Mouse (Mus musculus): ENCODE data around the gene Rbl2. TPM values are rescaled to one million over a fixed set of nuclear protein-coding genes. Genes with fewer than 3 reads are reported as not detected.

Gene Rbl2
- polyA plus RNA-seq, 1 experiment from 2014 or later, result 18.3 TPM

DNA sequence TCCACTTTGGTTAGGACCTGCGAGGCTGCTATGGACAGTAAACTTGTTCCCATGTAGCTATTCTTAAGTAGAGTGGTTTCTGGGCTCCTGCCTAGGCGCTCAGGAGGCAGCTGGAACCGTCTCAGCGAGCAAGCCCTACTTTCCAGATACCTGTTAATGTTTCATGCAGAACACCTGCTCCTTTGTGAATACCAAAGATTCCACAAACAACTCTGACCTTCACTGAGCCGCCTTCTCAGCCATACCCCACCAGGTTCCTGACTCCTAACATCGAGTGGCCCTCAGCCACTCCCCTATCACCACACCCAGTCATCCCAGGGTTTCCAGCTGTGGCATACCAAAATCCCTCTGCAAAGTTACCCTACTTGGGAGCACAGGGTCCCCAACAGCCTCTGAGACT is 100.3 kb downstream of the Rbl2 start:
- Histone ChIP-seq H3K9ac (ENCODE audit: low read length) (no peak overlapping the region), H3K36me3 (ENCODE audit: control insufficient read depth, insufficient read depth, low read length) (no peaks in the 10 kb centered on the region), H3K9me3 (replicated peaks; ENCODE audit: control insufficient read depth, low read length) (no peaks in the 10 kb centered on the region), H3K4me1 (ENCODE audit: control insufficient read depth, insufficient read depth, low read length) (no peaks in the 10 kb centered on the region), H3K27me3 (ENCODE audit: control insufficient read depth, insufficient read depth, low read length) (no peaks in the 10 kb centered on the region), H3K4me3 (replicated peaks; ENCODE audit: low read length) (no peak overlapping the region), H3K27ac (ENCODE audit: low read length) (no peak overlapping the region), H3K4me2 (ENCODE audit: low read depth, low read length) (no peak overlapping the region)
- 59% methylated on average over 6 of the region's 6 CpGs for WGBS
- no peak for ATAC-seq (ENCODE audit: insufficient read depth, low FRiP score)

DNA sequence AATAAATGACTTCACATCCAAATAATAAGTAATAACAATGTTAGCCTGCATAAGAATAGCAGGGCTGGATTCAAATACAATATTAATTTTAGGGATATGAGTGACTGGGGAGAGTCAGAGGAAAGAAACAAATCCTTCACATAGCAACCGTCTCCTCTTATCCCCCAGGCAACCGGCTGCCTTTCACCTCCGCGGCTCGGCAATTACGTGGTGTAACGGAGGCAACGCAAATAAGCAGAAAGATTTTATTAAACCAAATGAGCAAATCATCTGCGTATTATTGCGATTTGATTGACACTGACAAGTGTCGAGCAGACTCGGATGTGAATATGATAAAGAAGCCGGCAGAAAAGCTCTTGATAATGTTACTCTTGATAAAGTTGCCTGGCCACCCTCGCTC is 101.1 kb downstream of the Rbl2 start:
- no peak overlapping the region for H3K27ac ChIP-seq (ENCODE audit: low read length)
- H3K4me3 ChIP-seq (replicated peaks; ENCODE audit: low read length), result no peak overlapping the region
- WGBS, result 52% methylated on average over 14 of the region's 14 CpGs
- H3K4me1 ChIP-seq (ENCODE audit: control insufficient read depth, insufficient read depth, low read length), result no peaks in the 10 kb centered on the region
- no peak overlapping the region for H3K4me2 ChIP-seq (ENCODE audit: low read depth, low read length)
- H3K9me3 ChIP-seq (replicated peaks; ENCODE audit: control insufficient read depth, low read length), result no peaks in the 10 kb centered on the region
- H3K27me3 ChIP-seq (ENCODE audit: control insufficient read depth, insufficient read depth, low read length), result no peaks in the 10 kb centered on the region
- no peak for ATAC-seq (ENCODE audit: insufficient read depth, low FRiP score)
- no peak overlapping the region for H3K9ac ChIP-seq (ENCODE audit: low read length)
- no peaks in the 10 kb centered on the region for H3K36me3 ChIP-seq (ENCODE audit: control insufficient read depth, insufficient read depth, low read length)

DNA sequence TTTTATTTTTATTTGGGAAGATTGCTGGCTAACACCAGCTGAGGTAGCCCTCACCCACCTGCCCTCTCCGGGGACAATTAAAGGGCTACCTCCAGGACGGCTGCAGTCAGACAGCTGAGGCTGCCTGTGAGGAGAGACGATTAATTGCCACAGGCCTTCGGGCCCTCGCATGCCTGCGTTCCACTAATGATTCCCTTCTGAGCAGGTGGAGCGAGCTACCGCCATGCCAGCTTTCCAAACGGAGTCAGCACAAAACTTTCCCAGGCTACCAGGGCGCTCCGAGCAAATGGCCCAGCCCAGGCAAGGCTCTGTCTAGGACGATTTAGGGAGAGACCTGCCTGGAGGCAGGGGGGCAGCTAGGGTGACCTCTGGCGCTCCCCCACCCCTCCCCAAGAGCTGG is 101.7 kb downstream of the Rbl2 start:
- no peak overlapping the region for H3K27ac ChIP-seq (ENCODE audit: low read length)
- no peaks in the 10 kb centered on the region for H3K4me1 ChIP-seq (ENCODE audit: control insufficient read depth, insufficient read depth, low read length)
- no peaks in the 10 kb centered on the region for H3K27me3 ChIP-seq (ENCODE audit: control insufficient read depth, insufficient read depth, low read length)
- H3K9me3 ChIP-seq (replicated peaks; ENCODE audit: control insufficient read depth, low read length), result no peaks in the 10 kb centered on the region
- no peak overlapping the region for H3K9ac ChIP-seq (ENCODE audit: low read length)
- H3K36me3 ChIP-seq (ENCODE audit: control insufficient read depth, insufficient read depth, low read length), result no peaks in the 10 kb centered on the region
- no peak for ATAC-seq (ENCODE audit: insufficient read depth, low FRiP score)
- no peak overlapping the region for H3K4me3 ChIP-seq (replicated peaks; ENCODE audit: low read length)
- WGBS, result 36% methylated on average over 13 of the region's 13 CpGs
- no peak overlapping the region for H3K4me2 ChIP-seq (ENCODE audit: low read depth, low read length)

Other genes starting within 250 kb of the Rbl2 start
- gene Chd9, start 241.7 kb upstream of the Rbl2 start, polyA plus RNA-seq (2015; fragmentation: Nextera tagmentation; extraction: Ambion mirVana), result 239 and 288 TPM in 2 replicates
- gene Aktip, start 129.9 kb downstream of the Rbl2 start, polyA plus RNA-seq (2015; fragmentation: Nextera tagmentation; extraction: Ambion mirVana), result 52.5 and 60.0 TPM in 2 replicates
- 5.9 and 10.8 TPM in 2 replicates for gene Rpgrip1l, start 243.2 kb downstream of the Rbl2 start, polyA plus RNA-seq (2015; fragmentation: Nextera tagmentation; extraction: Ambion mirVana)
- gene Fto, start 243.5 kb downstream of the Rbl2 start, polyA plus RNA-seq (2015; fragmentation: Nextera tagmentation; extraction: Ambion mirVana), result 73.4 and 74.2 TPM in 2 replicates